7 mouse cellular contexts compared by ENCODE assay signal in genomic region chr4:83623021-83623711, GRCm38 (mm10).
DNase-seq lines count a peak whose midpoint lies in the region; ATAC-seq and TF ChIP-seq lines count a peak whose summit lies in the region.
"Not testable (repeated sequence)": the region's sequence is repeated elsewhere in the genome, so short reads cannot be mapped to it uniquely, and the experiment has no call there.

No protein-coding gene starts in this region.

- peak overlapping the region; percentile 35 to 51; a peak in 3 of 4 replicates for H3K4me3 ChIP-seq in MEL (ENCODE audit: control insufficient read depth in 1 of 2, insufficient read depth in 1 of 2, low read depth in 2 of 2, low read length in 2 of 2)
- peak overlapping the region; percentile 14; the same call in 1 of the 2 replicates for H3K4me3 ChIP-seq in liver, embryonic 15.5 days (replicated peaks)
- not testable (repeated sequence) for H3K4me3 ChIP-seq in myocyte

- not testable (repeated sequence) for H3K9me3 ChIP-seq in MEL (replicated peaks; ENCODE audit: insufficient read depth, low read length); liver, embryonic 15.5 days (replicated peaks)

- DNase-seq in MEL (ENCODE audit: low read depth, low spot score), result peak; percentile 48
- peak; percentile 34 for DNase-seq in c-Kit-positive CD71-positive TER-119-positive erythroid progenitor cells, embryonic 14.5 days (ENCODE audit: low spot score)
- DNase-seq in forelimb bud, embryonic 11.5 days (ENCODE audit: low read depth, low spot score), result peak; percentile 10
- peak; percentile 6 to 27 for DNase-seq in kidney, postnatal 4 days
- peak; percentile 57 for DNase-seq in lung, postnatal 10 days

- H3K27me3 ChIP-seq in MEL (ENCODE audit: control insufficient read depth in 1 of 2, insufficient read depth in 2 of 2, low read length in 2 of 2); liver, embryonic 15.5 days; myocyte (ENCODE audit: control insufficient read depth, insufficient read depth, insufficient read length): not testable (repeated sequence)

- TF ChIP-seq CTCF in MEL (IDR thresholded peaks at IDR 0.05 in 2 of 3, conservative IDR thresholded peaks at IDR 0.05 in 1 of 3; ENCODE audit: control insufficient read depth in 1 of 3, insufficient read depth in 1 of 3, low read depth in 2 of 3, low read length in 3 of 3, poor library complexity in 1 of 3, severe bottlenecking in 1 of 3), result not testable (repeated sequence)

- H3K9ac ChIP-seq in MEL (ENCODE audit: control insufficient read depth, low read depth, low read length, poor library complexity, severe bottlenecking); liver, embryonic 15.5 days: not testable (repeated sequence)

- 33% methylated on average over 11 of the region's 13 CpGs for WGBS in liver, embryonic 15.5 days (ENCODE audit: insufficient replicate concordance)

- peak; percentile 74; the same call in 1 of the 2 replicates for ATAC-seq in liver, embryonic 15.5 days (ENCODE audit: insufficient read depth)

- not testable (repeated sequence) for TF ChIP-seq EP300 in MEL (IDR thresholded peaks at IDR 0.05; ENCODE audit: low read depth in 1 of 2, low read length in 2 of 2)

- not testable (repeated sequence) for TF ChIP-seq RAD21 in MEL (IDR thresholded peaks at IDR 0.05; ENCODE audit: low read depth, low read length)

- H3K36me3 ChIP-seq in MEL (ENCODE audit: control insufficient read depth in 1 of 2, insufficient read depth in 2 of 2, low read length in 2 of 2); liver, embryonic 15.5 days (replicated peaks); myocyte (ENCODE audit: control insufficient read depth, insufficient read depth): not testable (repeated sequence)

- not testable (repeated sequence) for H3K79me2 ChIP-seq in MEL (ENCODE audit: control insufficient read depth, insufficient read depth, low read length, poor library complexity); myocyte (ENCODE audit: control insufficient read depth, insufficient read depth)

- H3ac ChIP-seq in myocyte (ENCODE audit: control insufficient read depth, insufficient read length), result not testable (repeated sequence)

- H3K4me2 ChIP-seq in liver, embryonic 15.5 days, result peak overlapping the region; percentile 38
- peak overlapping the region; percentile 9 for H3K4me2 ChIP-seq in myocyte (ENCODE audit: low read depth)

- H3K27ac ChIP-seq in MEL (ENCODE audit: control insufficient read depth, low read depth, low read length); liver, embryonic 15.5 days (replicated peaks): not testable (repeated sequence)

- not testable (repeated sequence) for TF ChIP-seq POLR2A in MEL (IDR thresholded peaks at IDR 0.05; ENCODE audit: control insufficient read depth in 1 of 2, insufficient read depth in 1 of 2, low read depth in 1 of 2, low read length in 2 of 2, poor library complexity in 1 of 2); myocyte (IDR thresholded peaks at IDR 0.05; ENCODE audit: insufficient read length, low read depth)

- H3K4me1 ChIP-seq in MEL (ENCODE audit: control insufficient read depth in 1 of 2, insufficient read depth in 2 of 2, low read length in 2 of 2); liver, embryonic 15.5 days (replicated peaks): not testable (repeated sequence)

TF ChIP-seq in MEL, 35 proteins besides CTCF, POLR2A, EP300 and RAD21:
- TF ChIP-seq TCF12 (IDR thresholded peaks at IDR 0.05; ENCODE audit: low read depth, low read length), result 0 out of 2 replicates have a peak, but pooled peaks have one; percentile 26
- peak; percentile 42; the same call in 1 of the 2 replicates for TF ChIP-seq USF1 (IDR thresholded peaks at IDR 0.05; ENCODE audit: low read depth, low read length)
- TF ChIP-seq GATA1 (IDR thresholded peaks at IDR 0.05; ENCODE audit: low read depth, low read length), result peak; percentile 68
- peak; percentile 79 for TF ChIP-seq ETS1 (IDR thresholded peaks at IDR 0.05; ENCODE audit: low read depth, low read length)

TF ChIP-seq in myocyte, 11 proteins besides CTCF, POLR2A, EP300 and RAD21:
- TF ChIP-seq MYOG (IDR thresholded peaks at IDR 0.05; ENCODE audit: control insufficient read depth in 1 of 3, insufficient read depth in 1 of 3, insufficient read length in 2 of 3, low read depth in 2 of 3), result peak in 1 of 3 experiments; percentile 16
